Mouse (Mus musculus) embryonic facial prominence, embryonic 11.5 days (tissue): ENCODE results near the gene Tfpi. TPM values are rescaled to one million over a fixed set of nuclear protein-coding genes. Genes with fewer than 3 reads are reported as not detected.
A peak's percentile ranks its signal among the peaks of the same experiment; 100 is the strongest.

ENCODE experiments used
- ATAC-seq: fragments of 200-750 bp; cut with Nextera tagmentation; replicated peaks from 2 replicates; pipeline ENCODE4 v1.8.0; 2017; ENCODE audit warnings: low read depth; ENCODE audit not compliant: insufficient number of reproducible peaks, low FRiP score, low TSS enrichment
- DNase-seq: peaks from one replicate; pipeline ENCODE4 v3.0.0-alpha.2; 2015; ENCODE audit warnings: low spot score
- H3K27ac ChIP-seq: fragments of 300-500 bp; sonication (generic); replicated peaks from 2 replicates; pipeline ENCODE4 v1.5.1; 2014; ENCODE audit warnings: mild to moderate bottlenecking, low read depth, low read length, control low read depth
- H3K27me3 ChIP-seq: fragments of 300-500 bp; sonication (generic); 2 replicates; pipeline ENCODE4 v1.6.1; 2014; ENCODE audit warnings: mild to moderate bottlenecking, low read length, moderate library complexity, mixed read lengths; ENCODE audit not compliant: control insufficient read depth, insufficient read depth
- H3K36me3 ChIP-seq: fragments of 300-500 bp; sonication (generic); replicated peaks from 2 replicates; pipeline ENCODE4 v1.6.1; 2014; ENCODE audit warnings: low read depth, mild to moderate bottlenecking, low read length, moderate library complexity, mixed read lengths; ENCODE audit not compliant: control insufficient read depth, insufficient read depth
- H3K4me1 ChIP-seq: fragments of 300-500 bp; sonication (generic); 2 replicates; pipeline ENCODE4 v1.6.1; 2014; ENCODE audit warnings: low read length, mixed read lengths; ENCODE audit not compliant: control insufficient read depth, insufficient read depth
- H3K4me2 ChIP-seq: fragments of 300-500 bp; sonication (generic); 2 replicates; pipeline ENCODE4 v1.6.1; 2014; ENCODE audit warnings: low read depth, mild to moderate bottlenecking, control low read depth, low read length, moderate library complexity
- H3K4me3 ChIP-seq: fragments of 300-500 bp; sonication (generic); 2 replicates; pipeline ENCODE4 v1.5.1; 2014; ENCODE audit warnings: low read depth, low read length, control low read depth
- H3K9ac ChIP-seq: fragments of 300-500 bp; sonication (generic); replicated peaks from 2 replicates; pipeline ENCODE4 v1.6.1; 2014; ENCODE audit warnings: mild to moderate bottlenecking, control low read depth, low read length
- H3K9me3 ChIP-seq: fragments of 300-500 bp; sonication (generic); replicated peaks from 2 replicates; pipeline ENCODE4 v1.6.1; 2016; ENCODE audit warnings: mild to moderate bottlenecking, low read length, inconsistent platforms, mixed read lengths; ENCODE audit not compliant: control insufficient read depth
- WGBS: fragments of 180-500 bp; shearing (Covaris S2); extraction: QIAGEN DNeasy Blood & Tissue Kit; methylation state at CpG from one replicate; pipeline ENCODE4 v1.1.7; 2014; 5-methylcytosine and 5-hydroxymethylcytosine counted together
- polyA plus RNA-seq: library from polyadenylated mRNA; unstranded; fragments of >200 nt; fragmentation: Nextera tagmentation; extraction: Ambion mirVana; gene quantifications from 2 replicates; pipeline ENCODE4 v1.2.1, GENCODE M21; 2014

Tfpi gene
- polyA plus RNA-seq, 1 experiment from 2014 or later, result 20.8 TPM

DNA sequence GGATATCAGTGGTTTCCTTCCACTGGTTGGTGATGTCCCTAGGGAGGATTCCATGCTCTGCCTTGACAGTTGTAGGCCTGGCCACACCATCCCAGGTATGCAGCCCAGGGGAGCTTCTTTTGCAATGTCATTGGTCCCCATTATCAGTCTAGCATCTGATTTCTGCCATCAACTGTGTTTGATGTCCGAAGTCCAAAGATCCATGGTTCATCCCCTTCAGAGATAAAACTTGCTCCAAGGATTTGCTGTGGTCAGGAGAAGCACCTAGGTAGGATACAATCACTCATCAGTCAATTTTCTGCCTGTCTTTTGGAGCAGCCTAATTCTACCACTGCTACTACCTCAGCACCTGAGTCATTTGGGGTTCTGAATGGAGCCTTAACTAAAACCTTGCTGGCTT, 15.1 kb upstream of the Tfpi start:
- H3K27me3 ChIP-seq, result no peaks in the 10 kb centered on the region
- no peak overlapping the region for H3K9ac ChIP-seq
- DNase-seq (no peak), ATAC-seq (no peak)
- no peak overlapping the region for H3K4me3 ChIP-seq
- 91% methylated on average over 1 of the region's 1 CpGs for WGBS
- no peaks in the 10 kb centered on the region for H3K4me1 ChIP-seq
- no peaks in the 10 kb centered on the region for H3K36me3 ChIP-seq
- no peak overlapping the region for H3K4me2 ChIP-seq
- H3K9me3 ChIP-seq, result no peaks in the 10 kb centered on the region
- H3K27ac ChIP-seq, result no peak overlapping the region

DNA sequence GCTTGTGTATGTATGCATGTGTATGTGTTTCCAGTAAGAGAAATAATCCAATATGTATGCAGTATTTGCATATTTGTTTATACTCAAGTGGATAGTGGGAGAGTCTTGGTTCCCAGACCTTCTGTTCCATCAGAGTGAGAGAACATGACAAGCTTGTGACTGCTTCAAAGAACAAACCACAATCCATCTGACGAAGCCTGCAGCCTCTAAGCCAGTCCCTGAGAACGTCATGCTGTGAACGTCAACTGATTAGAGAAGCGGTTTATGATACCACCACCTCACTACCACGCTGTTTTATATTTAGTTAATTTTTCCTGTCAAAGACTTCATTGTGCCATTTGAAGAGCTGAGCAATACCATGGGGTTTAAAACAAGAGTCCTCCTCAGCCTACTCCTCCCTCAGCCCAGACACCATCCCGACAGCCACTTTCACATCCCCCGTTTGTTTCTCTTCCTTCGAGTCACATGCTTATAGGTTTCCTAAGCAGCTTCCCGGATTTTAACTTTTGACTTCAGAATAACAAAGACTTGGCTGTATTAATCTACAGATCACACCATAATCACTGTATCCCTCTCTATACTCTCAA, 11.2 kb upstream of the Tfpi start:
- ATAC-seq (no peak), DNase-seq (no peak)
- Histone ChIP-seq H3K27ac (no peak overlapping the region), H3K27me3 (no peaks in the 10 kb centered on the region), H3K36me3 (no peaks in the 10 kb centered on the region), H3K4me1 (no peaks in the 10 kb centered on the region), H3K4me2 (no peak overlapping the region), H3K9ac (no peak overlapping the region), H3K4me3 (no peak overlapping the region), H3K9me3 (no peaks in the 10 kb centered on the region)
- 67% methylated on average over 9 of the region's 9 CpGs for WGBS

DNA sequence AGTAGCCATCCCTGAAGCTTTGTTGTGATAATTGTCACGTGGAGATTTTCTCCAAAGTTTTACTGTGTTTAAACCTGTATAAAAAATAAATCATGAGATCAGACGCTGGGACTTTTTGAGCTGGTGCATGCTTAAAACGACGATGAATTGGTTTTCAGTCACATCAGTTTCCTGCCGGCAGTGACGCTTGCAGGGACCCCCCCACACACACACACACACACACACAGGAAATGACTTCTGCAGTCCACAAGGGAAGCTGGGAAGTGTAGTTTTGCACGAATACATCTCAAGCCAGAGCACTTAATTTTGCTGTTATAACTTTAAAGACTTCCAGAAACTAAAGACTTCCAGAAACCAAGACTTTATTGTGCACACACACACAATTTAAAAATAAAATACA, 5.3 kb upstream of the Tfpi start:
- no peak overlapping the region for H3K4me3 ChIP-seq
- 41% methylated on average over 7 of the region's 7 CpGs for WGBS
- no peaks in the 10 kb centered on the region for H3K9me3 ChIP-seq
- no peak overlapping the region for H3K4me2 ChIP-seq
- peak; percentile 60 for DNase-seq
- no peak overlapping the region for H3K27ac ChIP-seq
- no peak for ATAC-seq
- no peak overlapping the region for H3K9ac ChIP-seq
- no peaks in the 10 kb centered on the region for H3K27me3 ChIP-seq
- H3K4me1 ChIP-seq, result no peaks in the 10 kb centered on the region
- no peaks in the 10 kb centered on the region for H3K36me3 ChIP-seq

DNA sequence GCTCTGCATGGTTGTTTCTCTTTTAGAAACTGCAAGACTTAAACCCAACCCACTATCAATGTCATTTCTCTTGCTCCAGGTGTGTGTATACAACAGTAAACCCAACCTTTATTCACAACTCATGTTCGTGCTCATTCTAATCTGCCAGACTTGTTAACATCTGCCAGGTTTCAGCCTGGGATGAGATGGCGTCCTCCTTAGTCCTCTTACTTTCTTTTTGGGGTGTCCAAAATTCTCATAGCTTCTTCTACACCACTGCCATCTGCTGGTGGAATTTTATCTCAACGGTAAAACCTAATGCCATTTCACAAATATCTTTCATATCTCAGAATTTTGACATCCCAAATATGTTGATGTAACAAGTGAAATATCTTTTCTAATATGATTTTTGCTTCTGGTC, 2.5 kb upstream of the Tfpi start:
- Histone ChIP-seq H3K27ac (no peak overlapping the region), H3K27me3 (no peaks in the 10 kb centered on the region), H3K36me3 (no peaks in the 10 kb centered on the region), H3K9me3 (no peaks in the 10 kb centered on the region), H3K9ac (no peak overlapping the region), H3K4me1 (no peaks in the 10 kb centered on the region), H3K4me3 (no peak overlapping the region), H3K4me2 (no peak overlapping the region)
- peak; percentile 58 for DNase-seq
- 32% methylated on average over 3 of the region's 3 CpGs for WGBS
- no peak for ATAC-seq

DNA sequence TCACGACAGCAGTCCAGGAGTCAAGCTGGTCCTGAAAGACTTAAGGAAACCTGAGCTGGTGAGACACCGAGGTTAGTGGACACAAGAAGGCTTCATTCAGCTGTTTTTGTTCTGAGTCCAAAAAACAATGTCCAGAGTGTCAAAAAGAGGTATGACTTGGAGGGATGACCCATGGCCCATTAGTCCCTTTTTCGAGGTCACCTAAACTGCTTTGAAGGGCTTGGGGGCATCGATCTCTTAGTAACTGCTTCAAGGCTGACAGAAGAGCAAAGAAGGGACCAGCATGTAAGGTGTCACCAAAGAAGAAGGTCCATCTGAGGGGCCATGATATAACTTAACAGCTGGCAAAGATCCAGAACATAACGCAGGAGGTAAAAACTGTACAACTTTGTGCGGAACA, 1.2 kb upstream of the Tfpi start:
- ATAC-seq (no peak), DNase-seq (no peak)
- 86% methylated on average over 6 of the region's 6 CpGs for WGBS

DNA sequence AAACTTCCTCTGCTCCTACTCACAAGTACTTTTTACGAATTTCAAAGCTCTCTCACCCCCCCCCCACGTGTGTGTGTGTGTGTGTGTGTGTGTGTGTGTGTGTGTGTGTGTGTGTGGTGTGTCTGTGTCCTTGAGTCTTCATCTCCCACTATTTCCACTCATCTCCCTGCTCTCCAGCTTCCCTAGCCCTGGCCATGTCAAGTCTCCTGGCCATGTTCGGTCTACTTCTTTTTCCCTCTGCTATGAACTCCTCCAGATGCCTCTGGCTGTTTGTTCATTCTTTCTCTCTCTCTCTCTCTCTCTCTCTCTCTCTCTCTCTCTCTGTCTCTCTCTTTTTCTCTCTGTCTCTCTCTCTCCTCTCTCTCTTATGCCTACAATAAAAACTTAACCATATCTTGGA, 444 bp downstream of the Tfpi start:
- H3K4me2 ChIP-seq, result peak overlapping the region; percentile 7; the same call in 1 of the 2 replicates
- DNase-seq (no peak), ATAC-seq (no peak)
- H3K9me3 ChIP-seq, result no peaks in the 10 kb centered on the region
- 53% methylated on average over 3 of the region's 3 CpGs for WGBS
- no peaks in the 10 kb centered on the region for H3K36me3 ChIP-seq
- no peak overlapping the region for H3K9ac ChIP-seq
- H3K4me3 ChIP-seq, result no peak overlapping the region; the same call in 1 of the 2 replicates
- no peaks in the 10 kb centered on the region for H3K4me1 ChIP-seq
- no peaks in the 10 kb centered on the region for H3K27me3 ChIP-seq
- no peak overlapping the region for H3K27ac ChIP-seq

More for the DNA sequence above, 1.2 kb upstream of the Tfpi start:
- H3K4me2 ChIP-seq, result no peak overlapping the region
- H3K27ac ChIP-seq, result no peak overlapping the region
- no peak overlapping the region for H3K4me3 ChIP-seq
- no peak overlapping the region for H3K9ac ChIP-seq
- H3K36me3 ChIP-seq, result no peaks in the 10 kb centered on the region
- no peaks in the 10 kb centered on the region for H3K4me1 ChIP-seq
- no peaks in the 10 kb centered on the region for H3K9me3 ChIP-seq
- H3K27me3 ChIP-seq, result no peaks in the 10 kb centered on the region

DNA sequence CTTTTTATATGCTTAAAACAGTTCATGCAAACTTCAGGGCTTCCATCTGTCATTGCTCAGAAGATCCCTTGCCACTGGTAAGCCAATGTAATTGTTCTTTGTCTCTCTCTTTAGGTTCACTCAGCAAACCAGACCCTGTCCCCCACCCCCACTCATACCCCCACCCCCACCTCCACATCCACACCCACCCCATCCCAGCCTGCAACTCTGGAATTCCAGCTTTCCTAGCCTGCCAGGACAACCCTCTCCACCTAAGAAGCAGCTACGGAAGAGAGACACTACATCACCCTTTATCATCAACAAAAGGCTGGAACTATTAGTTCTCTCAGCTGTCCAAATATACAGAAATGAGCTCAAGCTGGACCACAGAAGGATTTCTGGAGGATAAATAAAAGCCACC, 974 bp downstream of the Tfpi start:
- WGBS, result 23% methylated on average over 1 of the region's 1 CpGs
- peak overlapping the region; percentile 7; the same call in 1 of the 2 replicates for H3K4me2 ChIP-seq
- H3K4me3 ChIP-seq, result peak overlapping the region; percentile 8; the same call in 1 of the 2 replicates
- H3K27me3 ChIP-seq, result no peaks in the 10 kb centered on the region
- ATAC-seq (no peak), DNase-seq (no peak)
- no peak overlapping the region for H3K9ac ChIP-seq
- H3K27ac ChIP-seq, result no peak overlapping the region
- no peaks in the 10 kb centered on the region for H3K4me1 ChIP-seq
- no peaks in the 10 kb centered on the region for H3K9me3 ChIP-seq
- no peaks in the 10 kb centered on the region for H3K36me3 ChIP-seq

DNA sequence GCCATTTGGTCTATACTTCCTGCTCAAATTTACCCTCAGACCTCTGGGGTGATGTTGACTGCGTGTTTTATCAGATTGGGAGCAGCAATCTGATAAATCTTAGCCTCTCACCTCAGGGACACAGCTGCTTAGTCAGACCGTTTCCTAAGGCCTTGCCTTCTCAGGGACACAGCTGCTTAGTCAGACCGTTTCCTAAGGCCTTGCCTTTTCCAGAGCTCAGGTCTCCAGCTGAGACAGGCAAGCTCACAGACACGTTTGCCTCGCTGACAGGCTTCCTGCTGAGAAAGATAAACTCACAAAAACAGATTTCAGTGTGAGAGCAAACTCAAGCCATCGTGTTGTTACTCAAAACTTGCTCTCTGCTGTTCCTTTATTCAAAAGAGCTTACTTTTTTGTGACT, 1.9 kb downstream of the Tfpi start:
- no peak for DNase-seq
- no peak overlapping the region for H3K9ac ChIP-seq
- 8% methylated on average over 6 of the region's 6 CpGs for whole genome bisulfite sequencing

More for the DNA sequence above, 1.9 kb downstream of the Tfpi start:
- no peak for ATAC-seq
- Histone ChIP-seq H3K4me3 (no peak overlapping the region), H3K27ac (no peak overlapping the region), H3K27me3 (no peaks in the 10 kb centered on the region), H3K4me1 (no peaks in the 10 kb centered on the region), H3K36me3 (no peaks in the 10 kb centered on the region), H3K4me2 (no peak overlapping the region), H3K9me3 (no peaks in the 10 kb centered on the region)
